Mouse (Mus musculus) c-Kit-negative CD71-positive TER-119-positive erythroid progenitor cells, embryonic 14.5 days (primary cell): ENCODE data around the gene Ltf.
A peak's percentile ranks its signal among the peaks of the same experiment; 100 is the strongest.

Source experiments
- DNase-seq: peaks from one replicate; pipeline ENCODE4 v3.0.0-alpha.2; 2013; ENCODE audit warnings: low read depth, low spot score

Gene Ltf

GRCm38 (mm10) chr9:111019022-111019421 is at the start of gene Ltf:
Gene Ltf, plus strand, starts transcription at chr9:111019271.
- no peak for DNase-seq

- DNase-seq: no peak
These were observed 39.7 kb upstream of the Ltf start for GRCm38 (mm10) chr9:110979411-110979810.

GRCm38 (mm10) chr9:110982351-110982750 is 36.7 kb upstream of the Ltf start:
- DNase-seq: no peak

GRCm38 (mm10) chr9:110984096-110984495 is 35.0 kb upstream of the Ltf start:
- DNase-seq: no peak

DNA sequence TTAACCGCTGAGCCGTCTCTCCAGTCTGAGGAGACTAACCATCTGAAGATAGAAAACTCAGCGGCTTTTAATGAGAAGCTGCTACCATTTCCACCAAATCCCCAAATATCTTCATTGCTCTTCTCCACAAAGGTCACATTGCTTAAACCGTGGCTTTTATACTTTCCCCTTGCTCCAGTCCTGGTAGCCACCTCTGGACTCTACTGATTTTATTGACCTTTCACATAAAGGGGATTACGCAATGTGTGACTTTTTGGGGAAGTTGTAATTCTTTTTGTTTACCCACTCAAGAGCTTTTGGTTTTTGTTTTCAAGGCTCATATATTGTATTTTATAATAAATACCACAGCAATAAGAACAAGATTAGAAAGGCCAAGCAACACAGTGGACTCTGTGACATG is 33.5 kb upstream of the Ltf start:
- no peak for DNase-seq

GRCm38 (mm10) chr9:110985951-110986350 is 33.1 kb upstream of the Ltf start:
- no peak for DNase-seq

DNA sequence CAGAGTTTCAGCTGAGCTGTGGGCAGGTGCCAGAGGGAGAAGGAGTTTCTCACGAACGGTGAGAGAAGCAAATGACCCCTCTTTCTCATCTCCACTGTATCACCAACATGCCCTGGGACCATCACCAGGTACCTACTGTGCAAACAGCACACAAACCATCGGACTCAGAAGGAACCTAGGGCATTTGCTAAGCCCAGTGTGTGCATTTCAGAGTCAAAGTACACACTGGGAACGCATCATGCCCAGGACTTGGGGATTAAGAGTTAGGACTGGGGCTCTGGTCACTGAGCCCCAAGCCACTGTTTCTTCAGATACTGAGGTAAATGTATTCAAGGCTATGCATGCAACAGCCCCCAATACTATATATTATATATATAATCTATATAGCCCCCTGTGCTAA is 31.7 kb upstream of the Ltf start:
- DNase-seq: no peak

GRCm38 (mm10) chr9:110988078-110988477 is 31.0 kb upstream of the Ltf start:
- DNase-seq: no peak

GRCm38 (mm10) chr9:110989141-110989540 is 29.9 kb upstream of the Ltf start:
- no peak for DNase-seq

GRCm38 (mm10) chr9:110989543-110989942 is 29.5 kb upstream of the Ltf start:
- no peak for DNase-seq

- DNase-seq: no peak
These were observed 28.9 kb upstream of the Ltf start, which contains the start of gene Rtp3 for GRCm38 (mm10) chr9:110990204-110990603. Gene Rtp3, minus strand, starts transcription at chr9:110990583.

- no peak for DNase-seq
These were observed 25.8 kb upstream of the Ltf start for GRCm38 (mm10) chr9:110993281-110993709.

DNA sequence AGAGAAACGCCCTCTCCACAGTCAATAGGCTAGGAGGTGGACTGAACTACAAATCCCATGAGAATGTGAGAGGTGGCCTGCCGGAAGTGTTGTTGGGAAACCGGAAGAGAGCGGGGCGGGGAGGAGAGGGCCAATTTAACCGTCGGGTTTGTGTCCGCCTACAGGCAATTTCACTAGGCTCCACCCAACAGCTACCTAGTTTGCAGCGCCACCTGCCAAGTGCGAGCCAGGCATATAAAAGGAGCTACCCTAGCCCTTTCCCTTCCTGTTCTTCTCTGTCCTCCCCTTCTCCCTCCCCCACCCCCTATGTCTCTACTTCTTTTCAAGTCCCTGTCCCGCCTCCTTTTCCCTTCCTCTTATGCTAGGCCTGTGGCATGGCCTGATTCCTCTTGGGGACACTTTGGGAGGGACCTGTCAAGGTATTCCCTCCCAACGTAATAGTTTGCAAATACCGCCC is 24.3 kb upstream of the Ltf start:
- DNase-seq: peak; percentile 22

- DNase-seq: peak; percentile 62
These were observed 21.8 kb upstream of the Ltf start for GRCm38 (mm10) chr9:110997245-110997644.

DNA sequence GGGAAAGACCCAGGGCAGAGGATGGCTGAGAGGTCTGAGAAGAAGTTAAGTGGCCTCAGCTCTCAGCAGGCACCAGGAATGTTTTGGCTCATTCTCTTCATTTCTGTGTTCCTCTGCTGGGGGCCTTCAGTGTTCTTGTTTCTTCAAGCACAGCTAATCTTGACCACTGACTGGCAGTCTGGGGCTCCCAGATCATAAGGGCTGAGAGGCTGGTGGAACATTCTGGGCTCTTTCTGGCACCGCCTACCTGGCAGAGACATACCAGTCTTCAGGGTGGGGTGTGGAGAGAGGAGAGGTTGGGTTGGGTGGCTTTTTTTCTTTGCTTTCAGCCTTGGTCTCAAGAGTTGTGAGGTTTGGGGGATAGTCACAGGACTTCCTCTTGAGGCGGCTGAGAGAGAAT is 20.0 kb upstream of the Ltf start:
- no peak for DNase-seq

DNA sequence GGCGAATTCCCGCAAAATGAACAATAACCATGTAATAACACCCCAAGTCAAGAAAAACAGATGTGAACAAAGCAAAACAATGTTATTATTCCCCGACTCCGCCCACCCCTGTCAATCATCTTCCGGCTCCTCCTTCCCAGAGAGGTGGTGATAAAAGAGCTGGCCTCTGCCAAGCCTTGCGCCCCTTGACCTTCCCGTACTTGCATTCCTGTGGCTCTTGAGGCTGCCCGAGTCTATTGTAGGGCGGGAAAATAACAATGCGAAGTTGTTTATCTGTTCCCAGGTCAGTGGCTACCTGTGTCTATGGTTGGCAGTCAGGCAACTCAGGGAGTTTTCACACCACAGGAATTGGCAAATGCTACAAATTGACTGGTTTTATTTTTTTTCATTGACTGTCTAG is 19.2 kb upstream of the Ltf start:
- no peak for DNase-seq

- DNase-seq: no peak
These were observed 17.4 kb upstream of the Ltf start for GRCm38 (mm10) chr9:111001621-111002020.

- no peak for DNase-seq
These were observed 15.8 kb upstream of the Ltf start for GRCm38 (mm10) chr9:111003279-111003678.

GRCm38 (mm10) chr9:111006544-111006943 is 12.5 kb upstream of the Ltf start:
- no peak for DNase-seq

GRCm38 (mm10) chr9:111009763-111010162 is 9.3 kb upstream of the Ltf start:
- DNase-seq: no peak

- DNase-seq: no peak
These were observed 7.5 kb upstream of the Ltf start for GRCm38 (mm10) chr9:111011550-111011949.

- no peak for DNase-seq
These were observed 7.0 kb upstream of the Ltf start for GRCm38 (mm10) chr9:111012041-111012440.

DNA sequence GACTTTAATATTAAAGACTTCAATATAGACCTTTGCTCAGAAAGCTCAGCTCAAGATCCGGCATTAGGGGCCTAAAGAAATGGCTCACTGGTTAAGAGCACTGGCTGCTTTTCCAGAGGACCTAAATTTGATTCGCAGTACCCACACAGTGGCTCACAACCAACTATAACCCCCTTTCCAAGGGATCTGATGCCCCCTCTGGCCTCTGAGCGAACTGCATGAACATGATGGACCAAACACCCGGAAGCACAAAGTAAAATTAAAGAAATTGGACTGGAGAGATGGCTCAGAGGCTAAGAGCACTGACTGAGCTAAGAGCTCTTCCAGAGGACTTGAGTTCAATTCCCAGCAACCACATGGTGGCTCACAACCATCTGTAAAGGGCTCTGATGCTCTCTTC is 3.4 kb upstream of the Ltf start:
- DNase-seq: no peak

GRCm38 (mm10) chr9:111026791-111027190 is 7.7 kb downstream of the Ltf start:
- no peak for DNase-seq
